Mouse (Mus musculus) CD4-positive, CD25-positive, alpha-beta regulatory T cell, adult 2 months (primary cell): ENCODE data around the gene Eda2r.

Experiments
- DNase-seq: peaks from one replicate; pipeline ENCODE4 v3.0.0-alpha.2; 2012; ENCODE audit warnings: low read depth, low spot score

Eda2r gene

GRCm38 (mm10) chrX:97377065-97377421, at the start of gene Eda2r:
Gene Eda2r, minus strand, starts transcription at chrX:97377216.
- DNase-seq, result no peak

DNA sequence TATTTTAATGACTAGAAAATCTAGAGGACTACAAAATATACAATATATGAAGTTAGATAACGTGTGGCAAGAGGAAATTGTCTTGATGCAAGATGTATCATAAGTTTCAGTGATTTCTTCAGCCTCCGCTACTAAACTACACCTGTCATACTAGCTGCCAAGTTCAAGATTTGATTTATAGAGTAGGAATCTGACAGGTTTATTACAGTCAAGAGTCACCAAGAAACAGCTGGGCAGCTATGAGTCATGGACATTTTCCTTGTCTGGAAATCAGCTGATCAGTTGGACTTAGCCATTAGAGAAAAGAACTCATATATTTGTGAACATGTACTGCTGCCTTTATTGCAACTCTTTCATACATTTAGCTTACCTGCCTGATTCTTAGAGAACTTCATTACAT, 20.9 kb upstream of the Eda2r start:
- DNase-seq, result no peak

GRCm38 (mm10) chrX:97378076-97378475, 1.1 kb upstream of the Eda2r start:
- no peak for DNase-seq

- DNase-seq, result no peak
These were observed 523 bp downstream of the Eda2r start for GRCm38 (mm10) chrX:97376321-97377064.

GRCm38 (mm10) chrX:97372826-97373225, 4.2 kb downstream of the Eda2r start:
- DNase-seq, result no peak

DNA sequence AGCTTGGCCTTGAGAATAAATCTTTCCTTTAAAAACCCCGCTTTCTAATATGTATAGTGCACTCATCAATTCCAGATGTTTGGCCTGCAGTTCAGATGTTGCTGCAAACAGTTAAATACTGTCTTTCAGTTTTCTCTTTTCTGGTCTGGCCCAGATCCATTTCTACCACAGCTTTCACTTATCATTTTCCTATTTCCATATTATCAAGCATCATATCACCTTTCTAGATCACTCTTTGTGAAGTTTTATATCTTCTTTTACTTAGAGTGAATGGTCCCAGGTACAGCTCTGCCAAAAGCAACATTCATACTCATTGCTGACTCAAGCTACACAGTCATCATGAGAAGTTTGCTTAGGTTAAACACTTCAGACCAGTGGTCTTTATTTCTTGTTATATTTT, 7.8 kb downstream of the Eda2r start:
- DNase-seq, result no peak

- no peak for DNase-seq
These were observed 8.3 kb downstream of the Eda2r start for GRCm38 (mm10) chrX:97368741-97369140.

- no peak for DNase-seq
These were observed 16.1 kb downstream of the Eda2r start for GRCm38 (mm10) chrX:97360919-97361318.

DNA sequence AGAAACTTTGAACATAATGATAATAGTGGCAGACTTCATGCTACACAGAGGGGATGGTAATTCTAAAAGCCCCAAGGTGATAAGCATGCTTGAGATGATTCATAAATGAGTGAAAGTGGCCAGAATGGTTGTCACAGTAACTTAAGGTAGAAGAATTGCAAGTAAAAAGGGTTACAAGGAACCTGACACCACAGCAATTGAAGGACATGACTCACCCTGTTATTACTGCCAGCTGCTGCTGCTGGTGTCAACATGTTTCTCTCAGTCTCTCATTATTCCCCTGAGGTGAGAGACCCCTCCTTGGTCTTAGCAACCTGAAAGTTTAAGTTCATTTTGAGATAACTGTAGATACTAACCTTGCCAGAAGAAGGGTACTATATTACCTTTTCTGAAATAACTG, 49.1 kb downstream of the Eda2r start:
- no peak for DNase-seq
